ENCODE assay signal across 28 mouse cellular contexts in genomic region chr14:26510545-26510944, GRCm38 (mm10). TPM values are rescaled to one million over a fixed set of nuclear protein-coding genes. Genes with fewer than 3 reads are reported as not detected.
DNase-seq lines count a peak whose midpoint lies in the region; ATAC-seq and TF ChIP-seq lines count a peak whose summit lies in the region.
"Had no signal": no experiment of that assay in that cellular context is flagged by ENCODE, and none has a peak within 500 bp of the region (broad histone marks: within the 10 kb centered on the region; RNA-seq: fewer than 3 reads in every experiment).

No protein-coding gene starts in this region.

- no peaks in the 10 kb centered on the region for H3K4me1 ChIP-seq in stomach, postnatal 0 days (replicated peaks; ENCODE audit: control insufficient read depth, insufficient read depth)
- peaks cover 6% of the 10 kb centered on the region; the same call in 1 of the 2 replicates for H3K4me1 ChIP-seq in heart, embryonic 10.5 days
- no peaks in the 10 kb centered on the region for H3K4me1 ChIP-seq in forebrain, embryonic 16.5 days (replicated peaks; ENCODE audit: control insufficient read depth, insufficient read depth, low read length)

- ATAC-seq in stomach, postnatal 0 days (ENCODE audit: low FRiP score, low TSS enrichment), result no peak
- ATAC-seq in forebrain, embryonic 16.5 days, result no peak
- ATAC-seq: CD4-positive, CD25-positive, alpha-beta regulatory T cell, adult 4 months; forebrain, embryonic 14.5 days; hindbrain, embryonic 16.5 days; intestine, embryonic 15.5 days; Patski had no signal

- H3K27ac ChIP-seq in stomach, postnatal 0 days (replicated peaks), result no peak overlapping the region
- H3K27ac ChIP-seq in heart, embryonic 10.5 days, result no peak overlapping the region
- H3K27ac ChIP-seq in forebrain, embryonic 16.5 days (ENCODE audit: low read length), result no peak overlapping the region
- H3K27ac ChIP-seq: forebrain, embryonic 10.5 days; heart, adult 2 months; heart, embryonic 15.5 days; hindbrain, embryonic 10.5 days; hindbrain, embryonic 13.5 days; intestine, embryonic 15.5 days had no signal

- no peak overlapping the region for H3K4me3 ChIP-seq in stomach, postnatal 0 days (ENCODE audit: low read depth, low read length)
- no peak overlapping the region for H3K4me3 ChIP-seq in heart, embryonic 10.5 days
- no peak overlapping the region for H3K4me3 ChIP-seq in forebrain, embryonic 16.5 days (replicated peaks; ENCODE audit: low read length)
- H3K4me3 ChIP-seq: forebrain, embryonic 10.5 days; heart, adult 2 months; heart, embryonic 12.5 days; heart, embryonic 15.5 days; hindbrain, embryonic 10.5 days; hindbrain, embryonic 13.5 days; intestine, embryonic 15.5 days had no signal

- H3K9ac ChIP-seq in stomach, postnatal 0 days (ENCODE audit: low read length), result no peak overlapping the region
- H3K9ac ChIP-seq in forebrain, embryonic 16.5 days (replicated peaks; ENCODE audit: low read depth, low read length), result no peak overlapping the region
- H3K9ac ChIP-seq: heart, embryonic 12.5 days; heart, embryonic 15.5 days; hindbrain, embryonic 13.5 days; intestine, embryonic 15.5 days had no signal

- no peak for TF ChIP-seq CTCF in stomach, postnatal 0 days (IDR thresholded peaks at IDR 0.05; ENCODE audit: low read depth)

- WGBS in stomach, postnatal 0 days, result 51% methylated on average over 2 of the region's 2 CpGs
- WGBS in heart, embryonic 10.5 days, result 89% methylated on average over 2 of the region's 2 CpGs
- WGBS in forebrain, embryonic 16.5 days, result 84% methylated on average over 2 of the region's 2 CpGs

- no peaks in the 10 kb centered on the region for H3K36me3 ChIP-seq in stomach, postnatal 0 days (ENCODE audit: control insufficient read depth, insufficient read depth, low read length)
- H3K36me3 ChIP-seq in heart, embryonic 10.5 days, result no peaks in the 10 kb centered on the region
- H3K36me3 ChIP-seq in forebrain, embryonic 16.5 days (ENCODE audit: control insufficient read depth, insufficient read depth), result no peaks in the 10 kb centered on the region
- H3K36me3 ChIP-seq: forebrain, embryonic 10.5 days; heart, embryonic 15.5 days; hindbrain, embryonic 10.5 days; hindbrain, embryonic 13.5 days; intestine, embryonic 15.5 days had no signal

- H3K4me2 ChIP-seq in stomach, postnatal 0 days (replicated peaks; ENCODE audit: low read depth), result no peak overlapping the region
- no peak overlapping the region for H3K4me2 ChIP-seq in forebrain, embryonic 16.5 days (ENCODE audit: low read length)
- H3K4me2 ChIP-seq: heart, embryonic 12.5 days; heart, embryonic 15.5 days; hindbrain, embryonic 13.5 days; intestine, embryonic 15.5 days had no signal

- H3K27me3 ChIP-seq in stomach, postnatal 0 days (ENCODE audit: control insufficient read depth, insufficient read depth, low read length), result no peaks in the 10 kb centered on the region
- H3K27me3 ChIP-seq in heart, embryonic 10.5 days (ENCODE audit: insufficient read depth, poor library complexity, severe bottlenecking), result no peaks in the 10 kb centered on the region
- H3K27me3 ChIP-seq in forebrain, embryonic 16.5 days (replicated peaks; ENCODE audit: control insufficient read depth, insufficient read depth, low read length), result no peaks in the 10 kb centered on the region
- H3K27me3 ChIP-seq: heart, embryonic 12.5 days; heart, embryonic 15.5 days; hindbrain, embryonic 13.5 days; intestine, embryonic 15.5 days; Patski had no signal

- H3K9me3 ChIP-seq in stomach, postnatal 0 days (ENCODE audit: control insufficient read depth, low read length), result no peaks in the 10 kb centered on the region
- H3K9me3 ChIP-seq in heart, embryonic 10.5 days, result no peaks in the 10 kb centered on the region
- H3K9me3 ChIP-seq in forebrain, embryonic 16.5 days (ENCODE audit: control insufficient read depth, low read length), result no peaks in the 10 kb centered on the region
- H3K9me3 ChIP-seq: forebrain, embryonic 10.5 days; heart, embryonic 12.5 days; heart, embryonic 15.5 days; hindbrain, embryonic 10.5 days; hindbrain, embryonic 13.5 days; intestine, embryonic 15.5 days had no signal

- DNase-seq in adrenal gland, adult 2 months, result peak; percentile 35
- no peak for DNase-seq in adrenal gland, postnatal 4 days (ENCODE audit: low spot score in 2 of 2)
- peak; percentile 76 for DNase-seq in 416B (ENCODE audit: low read depth)
- peak; percentile 39 for DNase-seq in NIH3T3 (ENCODE audit: low read depth)
- DNase-seq in stomach, postnatal 0 days (ENCODE audit: low spot score), result no peak
- DNase-seq in B cell, adult 2 months, result no peak
- no peak for DNase-seq in heart, embryonic 10.5 days (ENCODE audit: low spot score)
- DNase-seq: adrenal gland, postnatal 10 days; cerebellum, adult 11-12 months; cerebellum, adult 9-10 months; cerebellum, postnatal 14 days; gastrocnemius, postnatal 25 days; heart, adult 2 months; heart, postnatal 10 days; heart, postnatal 36 days; kidney, adult 11 months; kidney, adult 9 months had no signal

- TF ChIP-seq EP300 in stomach, postnatal 0 days (optimal IDR thresholded peaks at IDR 0.05), result peak; percentile 83

RNA-seq across cellular contexts. Expression of gene Slmap, which starts 24.2 kb away (rescaled TPM):
- total RNA-seq in adrenal gland, adult 2 months (2021), result 10 to 100 TPM; 87.7 to 90.0 TPM
- polyA plus RNA-seq in adrenal gland, adult 2 months (2012; rRNA removed), result 54.3 and 54.4 TPM in 2 replicates
- total RNA-seq in adrenal gland, postnatal 4 days (2021), result 10 to 100 TPM; 74.0 to 79.3 TPM
- 69.0 and 76.5 TPM in 2 replicates for polyA plus RNA-seq in stomach, postnatal 0 days (2015; fragmentation: Nextera tagmentation; extraction: Ambion mirVana)
- polyA plus RNA-seq in heart, embryonic 10.5 days (2016; fragmentation: Nextera tagmentation; extraction: Ambion mirVana), result 45.1 and 83.8 TPM in 2 replicates
- polyA plus RNA-seq in forebrain, embryonic 16.5 days (2015; fragmentation: Nextera tagmentation; extraction: Ambion mirVana), result 13.3 and 14.3 TPM in 2 replicates

Comparison
In these comparisons a context has a peak if more than half of its experiments do, and no peak if none do; other contexts are left out.
1. DNase-seq: peak in adrenal gland, adult 2 months (single experiment), 416B (single experiment) and NIH3T3 (single experiment); none in adrenal gland, postnatal 4 days (0 of 2), stomach, postnatal 0 days (single experiment), B cell, adult 2 months (0 of 2) and heart, embryonic 10.5 days (single experiment).